Mouse (Mus musculus) embryonic facial prominence, embryonic 14.5 days (tissue): ENCODE measurements at regions not wholly inside any gene's neighbourhood (a gene's known extent, or its start where the extent isn't known, plus 50 kb on each side); places are given as distances from the start of the nearest gene placed in this dataset.

Experiments
- ATAC-seq: fragments of 200-750 bp; cut with Nextera tagmentation; 2 replicates; pipeline ENCODE4 v1.8.0; 2017; ENCODE audit warnings: low read depth, moderate number of reproducible peaks, moderate TSS enrichment
- DNase-seq: peaks from one replicate; pipeline ENCODE4 v3.0.0-alpha.2; 2015; ENCODE audit warnings: low spot score
- H3K27ac ChIP-seq: fragments of 300-500 bp; sonication (generic); replicated peaks from 2 replicates; pipeline ENCODE4 v1.5.1; 2014; ENCODE audit warnings: low read depth, mild to moderate bottlenecking, low read length, moderate library complexity
- H3K27me3 ChIP-seq: fragments of 300-500 bp; sonication (generic); replicated peaks from 2 replicates; pipeline ENCODE4 v1.6.1; 2014; ENCODE audit warnings: low read length; ENCODE audit not compliant: control insufficient read depth, insufficient read depth
- H3K36me3 ChIP-seq: fragments of 300-500 bp; sonication (generic); 2 replicates; pipeline ENCODE4 v1.6.1; 2014; ENCODE audit warnings: low read length, mixed read lengths; ENCODE audit not compliant: control insufficient read depth, insufficient read depth
- H3K4me1 ChIP-seq: fragments of 300-500 bp; sonication (generic); 2 replicates; pipeline ENCODE4 v1.6.1; 2014; ENCODE audit warnings: antibody characterized with exemption, low read length; ENCODE audit not compliant: control insufficient read depth, insufficient read depth
- H3K4me2 ChIP-seq: fragments of 300-500 bp; sonication (generic); 2 replicates; pipeline ENCODE4 v1.6.1; 2014; ENCODE audit warnings: low read depth, mild to moderate bottlenecking, low read length, moderate library complexity, mixed read lengths
- H3K4me3 ChIP-seq: fragments of 300-500 bp; sonication (generic); 2 replicates; pipeline ENCODE4 v1.5.1; 2014; ENCODE audit warnings: low read depth, mild to moderate bottlenecking, low read length
- H3K9ac ChIP-seq: fragments of 300-500 bp; sonication (generic); 2 replicates; pipeline ENCODE4 v1.6.1; 2014; ENCODE audit warnings: low read depth, mild to moderate bottlenecking, low read length, moderate library complexity, mixed read lengths
- H3K9me3 ChIP-seq: fragments of 300-500 bp; sonication (generic); 2 replicates; pipeline ENCODE4 v1.6.1; 2016; ENCODE audit warnings: low read length; ENCODE audit not compliant: control insufficient read depth
- WGBS: fragments of 180-500 bp; shearing (Covaris S2); extraction: QIAGEN DNeasy Blood & Tissue Kit; methylation state at CpG from one replicate; pipeline ENCODE4 v1.1.7; 2014; 5-methylcytosine and 5-hydroxymethylcytosine counted together

GRCm38 (mm10) chr3:99665363-99665762 lies 219.8 kb upstream of the Spag17 start:
- Histone ChIP-seq H3K4me2 (no peak overlapping the region), H3K9me3 (no peaks in the 10 kb centered on the region), H3K4me3 (no peak overlapping the region), H3K27ac (no peak overlapping the region), H3K9ac (no peak overlapping the region), H3K4me1 (no peaks in the 10 kb centered on the region), H3K36me3 (no peaks in the 10 kb centered on the region), H3K27me3 (no peaks in the 10 kb centered on the region)
- ATAC-seq = no peak
- WGBS = 66% methylated on average over 5 of the region's 5 CpGs
- no peak for DNase-seq

GRCm38 (mm10) chr3:99665902-99666768 lies 219.1 kb upstream of the Spag17 start:
- WGBS = 29% methylated on average over 10 of the region's 10 CpGs
- no peaks in the 10 kb centered on the region for H3K27me3 ChIP-seq
- DNase-seq = peak; percentile 5
- no peaks in the 10 kb centered on the region for H3K36me3 ChIP-seq
- no peak for ATAC-seq
- H3K27ac ChIP-seq = no peak overlapping the region
- no peak overlapping the region for H3K9ac ChIP-seq
- H3K4me3 ChIP-seq = no peak overlapping the region
- H3K9me3 ChIP-seq = no peaks in the 10 kb centered on the region
- no peak overlapping the region for H3K4me2 ChIP-seq
- no peaks in the 10 kb centered on the region for H3K4me1 ChIP-seq

DNA sequence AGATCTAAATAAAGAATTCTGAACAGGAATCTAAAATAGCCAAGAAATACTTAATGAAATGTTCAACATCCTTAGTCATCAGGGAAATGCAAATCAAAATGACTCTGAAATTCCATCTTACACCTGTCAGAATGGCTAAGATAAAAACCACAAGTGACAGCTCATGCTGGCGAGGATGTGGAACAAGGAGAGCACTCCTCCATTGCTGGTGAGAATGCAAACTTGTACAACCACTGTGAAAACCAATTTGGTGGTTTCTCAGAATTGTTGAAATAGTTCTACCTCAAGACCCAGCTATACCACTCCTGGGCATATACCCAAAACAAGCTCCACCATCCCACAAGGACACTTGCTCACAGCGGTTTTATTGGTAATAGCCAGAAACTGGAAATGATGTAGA lies 211.1 kb upstream of the Spag17 start:
- H3K27ac ChIP-seq = no peak overlapping the region
- DNase-seq = no peak
- ATAC-seq = no peak
- 74% methylated on average over 2 of the region's 2 CpGs for WGBS
- no peak overlapping the region for H3K4me2 ChIP-seq
- no peaks in the 10 kb centered on the region for H3K4me1 ChIP-seq
- H3K9ac ChIP-seq = no peak overlapping the region
- no peaks in the 10 kb centered on the region for H3K9me3 ChIP-seq
- H3K4me3 ChIP-seq = no peak overlapping the region
- no peaks in the 10 kb centered on the region for H3K27me3 ChIP-seq
- no peaks in the 10 kb centered on the region for H3K36me3 ChIP-seq

GRCm38 (mm10) chr3:99709506-99709905 lies 175.7 kb upstream of the Spag17 start:
- DNase-seq (no peak), ATAC-seq (no peak)
- H3K9me3 ChIP-seq = 0 out of 2 replicates have a peak, but pooled peaks cover 3% of the 10 kb centered on the region
- H3K4me3 ChIP-seq = no peak overlapping the region
- no peaks in the 10 kb centered on the region for H3K27me3 ChIP-seq
- no peak overlapping the region for H3K27ac ChIP-seq
- no peak overlapping the region for H3K4me2 ChIP-seq
- 53% methylated on average over 4 of the region's 4 CpGs for WGBS
- H3K36me3 ChIP-seq = no peaks in the 10 kb centered on the region
- no peak overlapping the region for H3K9ac ChIP-seq
- no peaks in the 10 kb centered on the region for H3K4me1 ChIP-seq

DNA sequence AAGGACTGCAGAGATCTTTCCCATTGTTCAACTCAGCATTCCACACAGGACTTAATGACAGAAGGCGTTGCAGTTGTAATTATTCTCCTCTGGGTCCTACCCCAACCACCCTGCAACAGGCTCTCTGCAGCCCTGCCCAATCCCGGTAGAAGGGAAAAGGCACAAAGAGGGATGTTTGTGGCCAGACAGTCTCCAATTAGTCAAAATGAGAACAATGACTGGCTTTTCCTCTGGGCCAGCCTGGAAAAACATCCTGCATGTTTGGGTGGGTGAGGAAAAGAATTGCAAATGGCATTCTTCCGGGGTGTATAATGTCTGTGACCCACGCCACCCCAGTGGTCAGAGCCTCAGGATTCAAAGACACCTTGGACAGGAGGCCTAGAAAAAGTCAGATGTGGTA lies 168.8 kb upstream of the Spag17 start:
- ATAC-seq (no peak), DNase-seq (no peak)
- Histone ChIP-seq H3K4me1 (no peaks in the 10 kb centered on the region), H3K27me3 (no peaks in the 10 kb centered on the region), H3K4me3 (no peak overlapping the region), H3K9ac (no peak overlapping the region), H3K36me3 (no peaks in the 10 kb centered on the region), H3K4me2 (no peak overlapping the region), H3K27ac (no peak overlapping the region), H3K9me3 (no peaks in the 10 kb centered on the region)
- WGBS = 42% methylated on average over 4 of the region's 4 CpGs

- whole genome bisulfite sequencing = 74% methylated on average over 3 of the region's 3 CpGs
- ATAC-seq = no peak
- DNase-seq = peak; percentile 9
- H3K27ac ChIP-seq = no peak overlapping the region
- no peak overlapping the region for H3K4me2 ChIP-seq
- no peak overlapping the region for H3K4me3 ChIP-seq
- H3K9me3 ChIP-seq = no peaks in the 10 kb centered on the region
- no peaks in the 10 kb centered on the region for H3K4me1 ChIP-seq
- no peaks in the 10 kb centered on the region for H3K27me3 ChIP-seq
- H3K36me3 ChIP-seq = no peaks in the 10 kb centered on the region
- no peak overlapping the region for H3K9ac ChIP-seq
Measured at GRCm38 (mm10) chr3:99738093-99738803, 147.0 kb upstream of the Spag17 start.

DNA sequence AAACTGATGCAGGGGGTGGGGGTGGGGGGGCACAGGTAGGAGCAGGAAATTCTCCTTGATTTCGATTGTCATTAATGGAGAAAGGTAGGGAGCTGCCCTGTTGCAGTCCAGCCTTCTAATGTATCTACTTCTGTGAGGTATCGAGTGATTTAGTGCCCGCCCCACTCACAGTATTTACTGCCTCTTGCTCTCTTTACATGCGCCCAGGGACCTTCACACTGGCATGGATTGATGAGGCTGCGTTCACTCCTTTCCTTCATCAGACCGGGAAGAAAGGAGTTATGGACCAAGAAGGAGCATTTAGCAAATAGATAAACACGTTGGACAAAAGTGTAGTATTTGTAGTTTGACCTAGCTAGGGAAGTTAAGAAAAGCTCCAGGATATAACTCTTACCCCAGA lies 145.6 kb upstream of the Spag17 start:
- Histone ChIP-seq H3K4me3 (no peak overlapping the region), H3K27me3 (no peaks in the 10 kb centered on the region), H3K9ac (no peak overlapping the region), H3K36me3 (no peaks in the 10 kb centered on the region), H3K9me3 (no peaks in the 10 kb centered on the region), H3K4me2 (no peak overlapping the region), H3K4me1 (no peaks in the 10 kb centered on the region), H3K27ac (no peak overlapping the region)
- no peak for DNase-seq
- ATAC-seq = no peak
- 70% methylated on average over 7 of the region's 7 CpGs for WGBS

DNA sequence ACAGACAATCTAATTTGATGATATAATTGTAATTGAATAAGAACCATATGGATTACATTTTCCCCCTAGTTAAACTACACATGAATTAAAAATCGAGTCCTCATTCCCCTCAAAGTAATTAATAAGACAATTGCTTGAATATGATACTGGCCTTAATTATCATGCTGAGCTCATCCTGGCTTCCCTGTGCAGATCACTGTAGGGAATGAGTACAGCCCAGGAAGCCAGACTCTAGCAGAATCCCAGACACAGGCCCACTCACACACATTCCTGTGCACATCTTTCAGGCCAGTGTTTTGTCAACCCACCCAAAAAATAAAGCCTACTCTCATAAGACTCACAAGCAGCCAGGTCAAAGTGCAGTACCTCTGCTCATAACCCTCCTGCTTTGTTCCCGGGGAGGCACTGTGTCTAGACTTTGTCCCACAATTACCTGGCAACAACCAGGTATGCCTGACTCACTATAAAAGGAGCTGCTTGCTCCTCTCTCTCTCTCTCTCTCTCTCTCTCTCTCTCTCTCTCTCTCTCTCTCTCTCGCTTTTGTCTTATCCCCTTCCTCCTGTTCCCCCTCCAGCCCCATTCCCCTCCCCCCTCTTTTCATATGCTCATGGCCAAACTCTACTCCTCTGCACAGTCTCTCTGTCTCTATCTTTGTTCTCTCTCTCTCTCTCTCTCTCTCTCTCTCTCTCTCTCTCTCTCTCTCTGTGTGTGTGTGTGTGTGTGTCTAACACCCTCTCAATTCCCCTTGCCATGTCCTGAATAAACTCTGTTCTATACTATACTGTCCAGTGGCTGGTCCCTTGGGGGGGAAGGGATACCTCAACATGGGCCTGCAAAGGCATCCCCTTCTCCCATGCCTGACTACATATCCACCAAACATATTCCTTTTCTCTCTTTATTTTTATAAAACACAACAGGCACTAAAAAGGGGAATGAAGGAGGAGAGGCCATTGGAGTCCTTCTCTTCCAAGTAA lies 143.7 kb upstream of the Spag17 start:
- no peak for ATAC-seq

More for the DNA sequence above, 143.7 kb upstream of the Spag17 start:
- H3K9me3 ChIP-seq = no peaks in the 10 kb centered on the region
- H3K27ac ChIP-seq = no peak overlapping the region
- WGBS = 46% methylated on average over 3 of the region's 3 CpGs
- H3K9ac ChIP-seq = no peak overlapping the region
- no peaks in the 10 kb centered on the region for H3K27me3 ChIP-seq
- H3K4me2 ChIP-seq = no peak overlapping the region
- H3K4me3 ChIP-seq = no peak overlapping the region
- peak; percentile 34 for DNase-seq
- no peaks in the 10 kb centered on the region for H3K36me3 ChIP-seq
- no peaks in the 10 kb centered on the region for H3K4me1 ChIP-seq
